Mouse (Mus musculus) liver, embryonic 16.5 days (tissue): ENCODE measurements around the gene Asic3. TPM values are rescaled to one million over a fixed set of nuclear protein-coding genes. Genes with fewer than 3 reads are reported as not detected.

Experiments
- ATAC-seq: fragments of 200-750 bp; cut with Nextera tagmentation; 2 replicates; pipeline ENCODE4 v1.8.0; 2017; ENCODE audit warnings: low read depth, mild to moderate bottlenecking, moderate number of reproducible peaks, moderate library complexity
- H3K27ac ChIP-seq: fragments of 300-500 bp; sonication (generic); 2 replicates; pipeline ENCODE4 v1.5.1; 2014; ENCODE audit warnings: mild to moderate bottlenecking, low read length
- H3K27me3 ChIP-seq: fragments of 300-500 bp; sonication (generic); 2 replicates; pipeline ENCODE4 v1.6.1; 2014; ENCODE audit warnings: low read depth, low read length, mixed read lengths; ENCODE audit not compliant: control insufficient read depth, insufficient read depth
- H3K36me3 ChIP-seq: fragments of 300-500 bp; sonication (generic); 2 replicates; pipeline ENCODE4 v1.6.1; 2014; ENCODE audit warnings: mild to moderate bottlenecking; ENCODE audit not compliant: control insufficient read depth, insufficient read depth
- H3K4me1 ChIP-seq: fragments of 300-500 bp; sonication (generic); 2 replicates; pipeline ENCODE4 v1.6.1; 2014; ENCODE audit warnings: low read depth, low read length, mixed read lengths; ENCODE audit not compliant: control insufficient read depth
- H3K4me2 ChIP-seq: fragments of 300-500 bp; sonication (generic); 2 replicates; pipeline ENCODE4 v1.6.1; 2014; ENCODE audit warnings: low read depth, low read length, mixed read lengths
- H3K4me3 ChIP-seq: fragments of 300-500 bp; sonication (generic); 2 replicates; pipeline ENCODE4 v1.5.1; 2014; ENCODE audit warnings: low read depth, mild to moderate bottlenecking, low read length
- H3K9ac ChIP-seq: fragments of 300-500 bp; sonication (generic); 2 replicates; pipeline ENCODE4 v1.6.1; 2014; ENCODE audit warnings: low read depth, low read length
- H3K9me3 ChIP-seq: fragments of 300-500 bp; sonication (generic); replicated peaks from 2 replicates; pipeline ENCODE4 v1.6.1; 2016; ENCODE audit warnings: low read length; ENCODE audit not compliant: control insufficient read depth
- WGBS: fragments of 180-500 bp; shearing (Covaris S2); extraction: QIAGEN DNeasy Blood & Tissue Kit; methylation state at CpG from one replicate; pipeline ENCODE4 v1.1.7; 2014; ENCODE audit not compliant: insufficient replicate concordance; 5-methylcytosine and 5-hydroxymethylcytosine counted together
- polyA plus RNA-seq: library from polyadenylated mRNA; unstranded; fragments of >200 nt; fragmentation: Nextera tagmentation; extraction: Ambion mirVana; gene quantifications from 2 replicates; pipeline ENCODE4 v1.2.1, GENCODE M21; 2015

Gene Asic3
- polyA plus RNA-seq, 1 experiment from 2014 or later, result not detected

DNA sequence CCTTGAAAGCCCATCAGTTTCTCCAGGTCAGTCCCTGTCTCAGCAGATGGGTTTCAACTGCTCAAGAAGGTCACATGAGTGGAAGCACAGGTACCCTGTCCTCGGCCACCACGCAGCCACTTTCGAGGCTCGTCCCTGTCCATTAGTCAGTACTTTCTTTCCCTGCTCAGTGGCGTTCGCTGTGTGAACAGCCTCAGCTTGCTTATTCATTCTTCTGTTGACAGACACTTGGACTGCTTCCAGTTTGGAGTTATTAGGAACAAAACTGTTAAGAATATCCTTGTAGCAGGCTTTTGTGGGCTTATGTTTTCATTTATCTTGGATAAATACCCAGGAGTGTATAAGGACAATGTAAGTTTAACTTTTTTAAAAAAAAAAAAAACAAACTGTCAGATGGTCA, 39.0 kb upstream of the Asic3 start:
- 65% methylated on average over 6 of the region's 6 CpGs for WGBS
- no peak overlapping the region for H3K27ac ChIP-seq
- no peaks in the 10 kb centered on the region for H3K9me3 ChIP-seq
- H3K9ac ChIP-seq, result no peak overlapping the region
- no peaks in the 10 kb centered on the region for H3K27me3 ChIP-seq
- no peak for ATAC-seq
- no peaks in the 10 kb centered on the region for H3K36me3 ChIP-seq
- H3K4me3 ChIP-seq, result no peak overlapping the region
- no peaks in the 10 kb centered on the region for H3K4me1 ChIP-seq
- no peak overlapping the region for H3K4me2 ChIP-seq

DNA sequence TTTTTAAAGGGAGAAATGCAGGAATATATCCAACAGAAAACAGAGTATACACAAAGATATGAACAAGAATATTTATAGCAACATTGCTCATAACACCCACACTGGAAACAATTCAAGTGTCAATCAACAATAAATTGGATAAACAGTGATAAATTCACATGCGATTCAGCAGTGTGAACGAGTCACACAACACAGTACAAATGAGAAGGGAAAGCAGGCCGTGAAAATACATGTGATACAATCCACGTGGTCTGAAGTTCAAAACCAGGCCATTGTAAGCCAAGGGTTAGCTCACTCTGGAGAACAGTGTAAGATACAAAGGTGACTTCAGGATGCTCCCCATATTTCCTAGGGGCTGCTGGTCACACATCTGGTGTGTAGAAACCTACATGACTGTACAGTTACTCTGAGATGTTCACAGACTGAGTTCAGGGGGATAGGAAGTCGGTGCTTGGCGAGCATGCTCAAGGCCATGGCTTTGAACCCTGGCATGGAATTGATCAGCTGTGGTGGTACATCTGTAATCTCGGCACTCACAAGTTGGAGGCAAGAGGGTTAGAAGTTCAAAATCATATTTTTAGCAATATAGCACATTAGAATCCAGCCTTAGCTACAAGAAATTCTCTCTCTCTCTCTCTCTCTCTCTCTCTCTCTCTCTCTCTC, 38.4 kb upstream of the Asic3 start:
- WGBS, result 57% methylated on average over 7 of the region's 7 CpGs
- H3K4me2 ChIP-seq, result no peak overlapping the region
- H3K4me1 ChIP-seq, result no peaks in the 10 kb centered on the region
- no peak for ATAC-seq
- H3K4me3 ChIP-seq, result no peak overlapping the region
- H3K27ac ChIP-seq, result no peak overlapping the region
- no peak overlapping the region for H3K9ac ChIP-seq
- no peaks in the 10 kb centered on the region for H3K9me3 ChIP-seq
- no peaks in the 10 kb centered on the region for H3K36me3 ChIP-seq
- no peaks in the 10 kb centered on the region for H3K27me3 ChIP-seq

DNA sequence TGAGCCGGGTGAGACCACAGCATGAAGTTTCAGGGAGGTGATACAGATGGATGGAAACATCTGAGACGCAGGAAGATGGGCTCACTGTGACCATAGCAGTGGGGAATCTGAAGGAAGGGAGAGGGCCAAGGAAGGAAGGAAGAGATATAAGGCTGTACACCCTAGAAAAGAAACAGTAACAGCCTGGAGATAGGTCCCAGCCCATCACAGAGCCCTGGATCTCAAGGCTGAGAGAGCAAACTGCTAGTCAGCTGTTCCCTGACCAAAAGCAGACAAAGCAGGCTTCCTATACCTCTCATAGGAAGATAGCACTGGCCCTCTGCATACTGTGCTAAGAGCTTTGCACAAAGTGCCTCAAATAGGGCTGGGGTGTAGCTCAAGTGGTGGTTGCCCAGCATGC, 34.5 kb upstream of the Asic3 start:
- Histone ChIP-seq H3K4me2 (no peak overlapping the region), H3K9me3 (no peaks in the 10 kb centered on the region), H3K4me3 (no peak overlapping the region), H3K4me1 (peaks cover 10% of the 10 kb centered on the region), H3K9ac (no peak overlapping the region), H3K36me3 (no peaks in the 10 kb centered on the region), H3K27me3 (no peaks in the 10 kb centered on the region; the same call in 1 of the 2 replicates), H3K27ac (no peak overlapping the region)
- ATAC-seq, result no peak
- 47% methylated on average over 2 of the region's 2 CpGs for WGBS

DNA sequence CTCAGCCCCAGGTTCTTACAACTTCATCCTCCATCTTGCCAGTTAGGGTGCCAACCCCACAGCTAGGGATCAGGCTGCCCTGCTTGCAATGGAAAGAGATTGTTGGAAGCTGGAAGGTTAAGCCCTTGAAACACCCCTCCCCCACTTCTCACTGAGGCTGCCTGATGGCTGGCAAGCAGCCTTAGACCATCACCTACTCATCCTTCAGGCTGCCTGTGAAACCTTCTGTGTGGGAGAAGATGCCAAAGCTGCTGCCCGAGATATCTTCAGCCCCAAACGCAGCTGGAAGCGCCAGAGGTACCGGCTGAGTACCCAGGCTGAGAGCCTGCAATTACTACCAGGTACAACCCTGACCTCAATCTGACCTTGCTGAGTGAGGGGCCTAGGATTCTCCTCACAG, 33.7 kb upstream of the Asic3 start:
- Histone ChIP-seq H3K9ac (no peak overlapping the region), H3K4me1 (peaks cover 17% of the 10 kb centered on the region), H3K36me3 (no peaks in the 10 kb centered on the region), H3K4me3 (no peak overlapping the region), H3K27ac (no peak overlapping the region), H3K27me3 (no peaks in the 10 kb centered on the region; the same call in 1 of the 2 replicates), H3K9me3 (no peaks in the 10 kb centered on the region), H3K4me2 (no peak overlapping the region)
- WGBS, result 67% methylated on average over 4 of the region's 4 CpGs
- ATAC-seq, result no peak

DNA sequence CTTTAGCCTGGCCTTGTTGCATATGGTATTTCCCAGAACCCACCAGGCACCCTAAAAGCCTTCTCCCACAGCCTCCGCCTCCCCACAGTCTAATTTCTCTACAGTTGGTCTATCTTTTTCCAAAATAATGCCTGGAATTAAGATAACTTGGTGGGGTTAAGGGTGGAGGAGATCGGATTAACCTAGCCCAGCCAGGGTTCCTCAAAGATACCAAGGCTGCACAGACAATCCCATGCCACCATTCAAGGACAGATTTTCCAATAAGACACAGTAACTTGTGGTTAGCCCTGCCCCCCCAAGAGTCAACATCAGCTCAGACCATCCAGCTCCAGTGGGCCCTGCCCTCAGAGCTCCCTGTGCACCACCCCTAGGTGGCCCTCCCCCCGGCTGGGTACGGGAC, 32.7 kb upstream of the Asic3 start:
- Histone ChIP-seq H3K9ac (no peak overlapping the region), H3K27me3 (no peaks in the 10 kb centered on the region; the same call in 1 of the 2 replicates), H3K9me3 (no peaks in the 10 kb centered on the region), H3K36me3 (no peaks in the 10 kb centered on the region), H3K27ac (no peak overlapping the region), H3K4me3 (no peak overlapping the region), H3K4me2 (no peak overlapping the region), H3K4me1 (peaks cover 17% of the 10 kb centered on the region)
- 61% methylated on average over 4 of the region's 4 CpGs for WGBS
- ATAC-seq, result no peak

GRCm38 (mm10) chr5:24381486-24381885, 31.7 kb upstream of the Asic3 start:
- peaks cover 17% of the 10 kb centered on the region for H3K4me1 ChIP-seq
- no peak overlapping the region for H3K4me3 ChIP-seq
- WGBS, result 65% methylated on average over 6 of the region's 6 CpGs
- no peak overlapping the region for H3K27ac ChIP-seq
- H3K36me3 ChIP-seq, result no peaks in the 10 kb centered on the region
- no peak for ATAC-seq
- H3K27me3 ChIP-seq, result peaks cover 4% of the 10 kb centered on the region
- no peaks in the 10 kb centered on the region for H3K9me3 ChIP-seq
- H3K4me2 ChIP-seq, result no peak overlapping the region
- no peak overlapping the region for H3K9ac ChIP-seq

GRCm38 (mm10) chr5:24381988-24382387, 31.2 kb upstream of the Asic3 start:
- Histone ChIP-seq H3K9me3 (no peaks in the 10 kb centered on the region), H3K4me2 (no peak overlapping the region), H3K36me3 (no peaks in the 10 kb centered on the region), H3K9ac (no peak overlapping the region), H3K27me3 (peaks cover 10% of the 10 kb centered on the region), H3K4me1 (peaks cover 17% of the 10 kb centered on the region), H3K4me3 (no peak overlapping the region), H3K27ac (no peak overlapping the region)
- WGBS, result 42% methylated on average over 2 of the region's 2 CpGs
- no peak for ATAC-seq

DNA sequence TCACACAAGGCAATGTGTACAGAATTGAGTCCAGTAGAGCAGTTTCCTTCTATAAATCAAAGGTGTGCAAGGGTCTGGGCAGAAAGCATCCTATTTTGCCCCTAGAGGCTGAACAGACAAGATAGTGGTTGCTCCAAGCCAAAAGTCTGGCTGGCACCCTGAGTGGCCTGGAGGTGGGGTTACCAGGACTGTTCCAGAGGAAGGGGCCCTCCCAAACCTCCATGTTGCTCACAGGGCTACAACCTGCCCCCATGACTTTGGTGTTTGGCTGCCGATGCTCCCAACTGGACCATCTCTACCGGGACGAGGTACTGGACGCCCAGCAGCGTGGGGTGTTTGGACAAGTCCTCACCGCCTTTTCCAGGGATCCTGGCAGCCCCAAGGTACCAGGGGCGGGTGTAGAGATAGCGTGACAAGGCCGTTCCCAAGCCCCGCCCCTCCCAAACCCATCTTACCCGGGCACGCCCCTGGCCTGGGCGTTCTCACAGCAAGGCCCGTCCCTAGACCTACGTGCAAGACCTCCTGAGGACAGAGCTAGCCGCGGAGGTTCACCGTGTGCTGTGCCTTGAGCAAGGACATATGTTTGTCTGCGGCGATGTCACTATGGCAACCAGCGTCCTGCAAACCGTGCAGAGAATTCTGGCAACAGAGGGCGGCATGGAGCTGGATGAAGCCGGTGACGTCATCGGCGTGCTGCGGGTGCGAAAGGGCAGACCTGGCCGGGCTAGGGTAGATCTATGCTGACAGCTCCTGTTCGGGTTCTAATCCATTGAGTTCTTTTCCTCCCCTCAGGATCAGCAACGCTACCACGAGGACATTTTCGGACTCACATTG, 29.9 kb upstream of the Asic3 start:
- Histone ChIP-seq H3K9me3 (no peaks in the 10 kb centered on the region), H3K36me3 (no peaks in the 10 kb centered on the region), H3K9ac (peak overlapping the region; percentile 58), H3K27ac (peak overlapping the region; percentile 34; the same call in 1 of the 2 replicates), H3K4me3 (peak overlapping the region; percentile 63), H3K4me1 (peaks cover 21% of the 10 kb centered on the region), H3K27me3 (peaks cover 22% of the 10 kb centered on the region), H3K4me2 (peak overlapping the region; percentile 83)
- ATAC-seq, result peak; percentile 92
- 2% methylated on average over 34 of the region's 34 CpGs for WGBS

GRCm38 (mm10) chr5:24384407-24384806, 28.8 kb upstream of the Asic3 start:
- no peaks in the 10 kb centered on the region for H3K9me3 ChIP-seq
- peaks cover 25% of the 10 kb centered on the region for H3K4me1 ChIP-seq
- H3K27ac ChIP-seq, result no peak overlapping the region
- H3K27me3 ChIP-seq, result peaks cover 25% of the 10 kb centered on the region
- no peak overlapping the region for H3K9ac ChIP-seq
- ATAC-seq, result no peak
- H3K4me2 ChIP-seq, result no peak overlapping the region; the same call in 1 of the 2 replicates
- no peak overlapping the region for H3K4me3 ChIP-seq
- 30% methylated on average over 6 of the region's 6 CpGs for WGBS
- no peaks in the 10 kb centered on the region for H3K36me3 ChIP-seq
